Mouse (Mus musculus) fat pad, adult 2 months (tissue): Measurements from ENCODE around the gene Nrm.

ENCODE experiments used
- DNase-seq: peaks from one replicate; pipeline ENCODE4 v3.0.0-alpha.2; 2011; ENCODE audit warnings: low read depth, low spot score; ENCODE audit errors: extremely low read depth

The Nrm gene

GRCm38 (mm10) chr17:35861198-35861857, at the start of gene Nrm:
Gene Nrm, plus strand, starts transcription at chr17:35861318.
- DNase-seq, result no peak

GRCm38 (mm10) chr17:35812307-35812706, 48.8 kb upstream of the Nrm start:
- no peak for DNase-seq

GRCm38 (mm10) chr17:35812736-35813135, 48.4 kb upstream of the Nrm start:
- no peak for DNase-seq

GRCm38 (mm10) chr17:35813245-35813647, 47.9 kb upstream of the Nrm start:
- DNase-seq, result peak; percentile 77

GRCm38 (mm10) chr17:35813653-35814052, 47.5 kb upstream of the Nrm start:
- no peak for DNase-seq

- DNase-seq, result peak; percentile 55
These were observed 46.4 kb upstream of the Nrm start for GRCm38 (mm10) chr17:35814678-35815077.

GRCm38 (mm10) chr17:35815836-35816235, 45.3 kb upstream of the Nrm start:
- DNase-seq, result no peak

GRCm38 (mm10) chr17:35816686-35817085, 44.4 kb upstream of the Nrm start:
- no peak for DNase-seq

- no peak for DNase-seq
These were observed 43.9 kb upstream of the Nrm start for GRCm38 (mm10) chr17:35817226-35817625.

GRCm38 (mm10) chr17:35820111-35820510, 41.0 kb upstream of the Nrm start:
- no peak for DNase-seq

GRCm38 (mm10) chr17:35821439-35822430, 39.4 kb upstream of the Nrm start, which contains the start of gene Ier3:
Gene Ier3, plus strand, starts transcription at chr17:35821684.
- DNase-seq, result no peak

- DNase-seq, result no peak
These were observed 38.6 kb upstream of the Nrm start for GRCm38 (mm10) chr17:35822564-35822963.

- no peak for DNase-seq
These were observed 37.9 kb upstream of the Nrm start, which contains the start of gene Flot1 for GRCm38 (mm10) chr17:35822964-35823937. Gene Flot1, plus strand, starts transcription at chr17:35823230.

GRCm38 (mm10) chr17:35824402-35824801, 36.7 kb upstream of the Nrm start:
- no peak for DNase-seq

- no peak for DNase-seq
These were observed 35.8 kb upstream of the Nrm start for GRCm38 (mm10) chr17:35825109-35825850.

GRCm38 (mm10) chr17:35829737-35830136, 31.4 kb upstream of the Nrm start:
- DNase-seq, result no peak

GRCm38 (mm10) chr17:35832400-35833238, 28.5 kb upstream of the Nrm start:
- no peak for DNase-seq

GRCm38 (mm10) chr17:35833239-35833751, 27.8 kb upstream of the Nrm start:
- no peak for DNase-seq

GRCm38 (mm10) chr17:35833894-35834293, 27.2 kb upstream of the Nrm start:
- DNase-seq, result no peak
